Comparison of ENCODE assay signal across 8 mouse cellular contexts in genomic region chr16:23982891-23983588, GRCm38 (mm10). TPM values are rescaled to one million over a fixed set of nuclear protein-coding genes. Genes with fewer than 3 reads are reported as not detected.
DNase-seq lines count a peak whose midpoint lies in the region; ATAC-seq and TF ChIP-seq lines count a peak whose summit lies in the region.

No protein-coding gene starts in this region.

- peaks cover 5% of the 10 kb centered on the region; the same call in 1 of the 2 replicates for H3K4me1 ChIP-seq in bone marrow, adult 2 months (ENCODE audit: control insufficient read depth, insufficient read depth, low read length)
- H3K4me1 ChIP-seq in forebrain, embryonic 13.5 days: peaks cover 59% of the 10 kb centered on the region

- H3K36me3 ChIP-seq in forebrain, embryonic 13.5 days (ENCODE audit: poor library complexity, severe bottlenecking): no peaks in the 10 kb centered on the region

- intact Hi-C loops in heart, postnatal 36 days (cut with DNase I): loop anchor here (1.0 to 10.0 kb wide), 4 partner anchors 582 to 1364 kb away; no protein-coding TSS in a partner anchor

- no peak for ATAC-seq in forebrain, embryonic 13.5 days

- peak; percentile 70 for DNase-seq in CD4-positive helper T cell, adult 2 months (ENCODE audit: low read depth, low spot score)
- peak; percentile 79 to 80 for DNase-seq in heart, postnatal 36 days
- DNase-seq in layer of hippocampus, postnatal 10 days (ENCODE audit: low spot score in 2 of 2): peak; percentile 88 to 89
- peak; percentile 81 for DNase-seq in lung, postnatal 36 days
- DNase-seq in right cerebral cortex, postnatal 10 days (ENCODE audit: low spot score in 2 of 2): peak; percentile 86 to 89
- DNase-seq in urinary bladder, postnatal 4 days (ENCODE audit: low spot score in 2 of 2): peak; percentile 65 to 84

- no peaks in the 10 kb centered on the region for H3K9me3 ChIP-seq in forebrain, embryonic 13.5 days (replicated peaks)

- peak overlapping the region; percentile 43 for H3K9ac ChIP-seq in forebrain, embryonic 13.5 days

- 0 out of 2 replicates have a peak, but pooled peaks have one; percentile 7 for TF ChIP-seq POLR2A in bone marrow, adult 2 months (IDR thresholded peaks at IDR 0.05; ENCODE audit: borderline replicate concordance, control insufficient read depth, low read depth, low read length)

- H3K4me3 ChIP-seq in bone marrow, adult 2 months (replicated peaks; ENCODE audit: control insufficient read depth, low read depth, low read length): peak overlapping the region; percentile 38
- peak overlapping the region; percentile 41 for H3K4me3 ChIP-seq in forebrain, embryonic 13.5 days

- 3% methylated on average over 33 of the region's 33 CpGs for WGBS in bone marrow, adult 2 months
- under 1% methylated on average over 33 of the region's 33 CpGs for WGBS in forebrain, embryonic 13.5 days

- peak overlapping the region; percentile 88 for H3K4me2 ChIP-seq in forebrain, embryonic 13.5 days

- H3K27me3 ChIP-seq in forebrain, embryonic 13.5 days: peaks cover 61% of the 10 kb centered on the region

- 0 out of 2 replicates have a peak overlapping the region, but pooled peaks have one; percentile 2 for H3K27ac ChIP-seq in bone marrow, adult 2 months (ENCODE audit: control insufficient read depth, insufficient read depth, low read depth, low read length, poor library complexity)
- H3K27ac ChIP-seq in forebrain, embryonic 13.5 days: peak overlapping the region; percentile 40; the same call in 1 of the 2 replicates

- peak; percentile 54 for TF ChIP-seq CTCF in bone marrow, adult 2 months (IDR thresholded peaks at IDR 0.05; ENCODE audit: control insufficient read depth, insufficient read depth, low read length)

RNA-seq across cellular contexts. Expression of gene Gm37419, which starts 5.2 kb away (rescaled TPM):
- not detected in 2 replicates for polyA plus RNA-seq in bone marrow, adult 2 months (2011; ENCODE audit: insufficient read depth, insufficient read length, low replicate concordance, missing spikeins)
- not detected in 2 replicates for polyA plus RNA-seq in forebrain, embryonic 13.5 days (2015; fragmentation: Nextera tagmentation; extraction: Ambion mirVana)
- not detected for total RNA-seq in heart, postnatal 36 days (2021)
- not detected for total RNA-seq in layer of hippocampus, postnatal 10 days (2021)

RNA-seq across cellular contexts. Expression of gene Bcl6, which starts 5.6 kb away (rescaled TPM):
- 6.0 and 17.1 TPM in 2 replicates for polyA plus RNA-seq in bone marrow, adult 2 months (2011; ENCODE audit: insufficient read depth, insufficient read length, low replicate concordance, missing spikeins)
- polyA plus RNA-seq in forebrain, embryonic 13.5 days (2015; fragmentation: Nextera tagmentation; extraction: Ambion mirVana): 0.81 and 0.84 TPM in 2 replicates
- total RNA-seq in heart, postnatal 36 days (2021): 10 to 100 TPM; 14.6 to 18.5 TPM
- total RNA-seq in layer of hippocampus, postnatal 10 days (2021): 10 to 100 TPM; 31.9 to 36.6 TPM

RNA-seq across cellular contexts. Expression of gene Rtp2, which starts 50.8 kb away (rescaled TPM):
- polyA plus RNA-seq in bone marrow, adult 2 months (2011; ENCODE audit: insufficient read depth, insufficient read length, low replicate concordance, missing spikeins): not detected in 2 replicates
- polyA plus RNA-seq in forebrain, embryonic 13.5 days (2015; fragmentation: Nextera tagmentation; extraction: Ambion mirVana): not detected in 2 replicates
- not detected for total RNA-seq in heart, postnatal 36 days (2021)
- 1 to 10 TPM in 1 of 2 experiments, under 1 TPM in 1; 0.82 to 1.1 TPM for total RNA-seq in layer of hippocampus, postnatal 10 days (2021)
